ENCODE assay signal across 19 mouse cellular contexts in genomic region chr5:77156938-77157337, GRCm38 (mm10). TPM values are rescaled to one million over a fixed set of nuclear protein-coding genes. Genes with fewer than 3 reads are reported as not detected.
DNase-seq lines count a peak whose midpoint lies in the region; ATAC-seq and TF ChIP-seq lines count a peak whose summit lies in the region.
"Had no signal": no experiment of that assay in that cellular context is flagged by ENCODE, and none has a peak within 500 bp of the region (broad histone marks: within the 10 kb centered on the region; RNA-seq: fewer than 3 reads in every experiment).

No protein-coding gene starts in this region.

- H3K27ac ChIP-seq in gastrocnemius, adult 2 months: peak overlapping the region; percentile 65
- no peak overlapping the region for H3K27ac ChIP-seq in liver, postnatal 0 days (ENCODE audit: low read depth)
- peak overlapping the region; percentile 63; the same call in 1 of the 2 replicates for H3K27ac ChIP-seq in limb, embryonic 13.5 days
- H3K27ac ChIP-seq: midbrain, embryonic 10.5 days; stomach, embryonic 15.5 days had no signal

- DNase-seq in gastrocnemius, adult 2 months: no peak
- no peak for DNase-seq in gastrocnemius, postnatal 4 days (ENCODE audit: low spot score in 2 of 2)
- DNase-seq in liver, postnatal 0 days: no peak
- no peak for DNase-seq in liver
- peak; percentile 56 for DNase-seq in adipocyte (ENCODE audit: low spot score)
- DNase-seq in kidney, adult 11 months: no peak
- DNase-seq in thymus, postnatal 0 days (ENCODE audit: low spot score): no peak
- DNase-seq: adrenal gland, postnatal 14 days; lung, postnatal 10 days had no signal

- 0 out of 2 replicates have a peak overlapping the region, but pooled peaks have one; percentile 22 for H3K4me2 ChIP-seq in liver, postnatal 0 days (ENCODE audit: low read depth, low read length)
- 0 out of 2 replicates have a peak overlapping the region, but pooled peaks have one; percentile 14 for H3K4me2 ChIP-seq in limb, embryonic 13.5 days (replicated peaks)
- H3K4me2 ChIP-seq: embryonic facial prominence, embryonic 15.5 days; stomach, embryonic 15.5 days had no signal

- no peaks in the 10 kb centered on the region for H3K9me3 ChIP-seq in liver, postnatal 0 days (ENCODE audit: low read length)
- H3K9me3 ChIP-seq in limb, embryonic 13.5 days: no peaks in the 10 kb centered on the region
- H3K9me3 ChIP-seq: embryonic facial prominence, embryonic 15.5 days; G1E; midbrain, embryonic 10.5 days; stomach, embryonic 15.5 days had no signal

- intact Hi-C loops in gastrocnemius, adult 2 months (cut with DNase I): no loop called here

- H3K9ac ChIP-seq in liver, postnatal 0 days (replicated peaks): no peak overlapping the region
- H3K9ac ChIP-seq in limb, embryonic 13.5 days: no peak overlapping the region
- H3K9ac ChIP-seq: embryonic facial prominence, embryonic 15.5 days; stomach, embryonic 15.5 days had no signal

- TF ChIP-seq EP300 in liver, postnatal 0 days (IDR thresholded peaks at IDR 0.05; ENCODE audit: low read depth): no peak

- WGBS in liver, postnatal 0 days (ENCODE audit: insufficient replicate concordance): 80% methylated on average over 5 of the region's 5 CpGs
- WGBS in limb, embryonic 13.5 days: 41% methylated on average over 5 of the region's 5 CpGs

- no peak for ATAC-seq in liver, postnatal 0 days
- peak; percentile 69 for ATAC-seq in limb, embryonic 13.5 days (ENCODE audit: low FRiP score, low read depth)
- ATAC-seq: forebrain, embryonic 16.5 days had no signal

- no peaks in the 10 kb centered on the region for H3K27me3 ChIP-seq in liver, postnatal 0 days (ENCODE audit: insufficient read depth, low read length)
- H3K27me3 ChIP-seq in limb, embryonic 13.5 days: no peaks in the 10 kb centered on the region
- H3K27me3 ChIP-seq: embryonic facial prominence, embryonic 15.5 days; stomach, embryonic 15.5 days had no signal

- H3K4me3 ChIP-seq in gastrocnemius, adult 2 months: no peak overlapping the region
- H3K4me3 ChIP-seq in liver, postnatal 0 days (ENCODE audit: low read depth, low read length): no peak overlapping the region
- H3K4me3 ChIP-seq in limb, embryonic 13.5 days: no peak overlapping the region
- H3K4me3 ChIP-seq: embryonic facial prominence, embryonic 15.5 days; midbrain, embryonic 10.5 days; myocyte; stomach, embryonic 15.5 days had no signal

- no peak for TF ChIP-seq CTCF in gastrocnemius, adult 2 months (IDR thresholded peaks at IDR 0.05)
- TF ChIP-seq CTCF in liver, postnatal 0 days (IDR thresholded peaks at IDR 0.05; ENCODE audit: low read depth): no peak

- peaks cover 14% of the 10 kb centered on the region for H3K4me1 ChIP-seq in liver, postnatal 0 days (ENCODE audit: insufficient read depth)
- peaks cover 19% of the 10 kb centered on the region for H3K4me1 ChIP-seq in limb, embryonic 13.5 days
- H3K4me1 ChIP-seq: midbrain, embryonic 10.5 days; stomach, embryonic 15.5 days had no signal

- H3K36me3 ChIP-seq in liver, postnatal 0 days (replicated peaks; ENCODE audit: insufficient read depth, low read length): no peaks in the 10 kb centered on the region
- no peaks in the 10 kb centered on the region for H3K36me3 ChIP-seq in limb, embryonic 13.5 days
- H3K36me3 ChIP-seq: embryonic facial prominence, embryonic 15.5 days; G1E; midbrain, embryonic 10.5 days; stomach, embryonic 15.5 days had no signal

RNA-seq across cellular contexts. Expression of gene Hopx, which starts 42.0 kb away (rescaled TPM):
- 1 to 10 TPM; 2.2 to 5.4 TPM for total RNA-seq in gastrocnemius, adult 2 months (2021)
- total RNA-seq in gastrocnemius, postnatal 4 days (2021): 10 to 100 TPM; 15.1 to 16.1 TPM
- 0.78 and 0.95 TPM in 2 replicates for polyA plus RNA-seq in liver, postnatal 0 days (2015; fragmentation: Nextera tagmentation; extraction: Ambion mirVana)
- 0.45 and 0.68 TPM in 2 replicates for polyA plus RNA-seq in limb, embryonic 13.5 days (2015; fragmentation: Nextera tagmentation; extraction: Ambion mirVana)
- polyA plus RNA-seq in thymus, postnatal 0 days (2015; fragmentation: Nextera tagmentation; extraction: Ambion mirVana): 0.59 and 0.77 TPM in 2 replicates
- total RNA-seq: G1E had no signal
- polyA plus RNA-seq: G1E had no signal

RNA-seq across cellular contexts. Expression of gene Spink2, which starts 54.3 kb away (rescaled TPM):
- total RNA-seq in gastrocnemius, adult 2 months (2021): not detected
- 1 to 10 TPM; 2.7 to 4.0 TPM for total RNA-seq in gastrocnemius, postnatal 4 days (2021)
- not detected in 2 replicates for polyA plus RNA-seq in liver, postnatal 0 days (2015; fragmentation: Nextera tagmentation; extraction: Ambion mirVana)
- 1.4 and 1.9 TPM in 2 replicates for polyA plus RNA-seq in limb, embryonic 13.5 days (2015; fragmentation: Nextera tagmentation; extraction: Ambion mirVana)
- polyA plus RNA-seq in thymus, postnatal 0 days (2015; fragmentation: Nextera tagmentation; extraction: Ambion mirVana): 1.3 and 1.4 TPM in 2 replicates
- total RNA-seq: adrenal gland, postnatal 14 days; G1E; layer of hippocampus, adult 8-10 months; liver, adult 2 months had no signal
- polyA plus RNA-seq: C2C12; G1E; liver, adult 2 months; myocyte had no signal
